Mouse (Mus musculus) C2C12 (cell line): ENCODE results near the gene Fndc7. TPM values are rescaled to one million over a fixed set of nuclear protein-coding genes. Genes with fewer than 3 reads are reported as not detected.
A peak's percentile ranks its signal among the peaks of the same experiment; 100 is the strongest.
"Not testable (repeated sequence)": the region's sequence is repeated elsewhere in the genome, so short reads cannot be mapped to it uniquely, and the experiment has no call there.

Experiments used
- H3K27me3 ChIP-seq: one replicate; pipeline ENCODE4 v1.6.1; 2011; ENCODE audit not compliant: control insufficient read depth, insufficient read depth, insufficient read length
- H3K36me3 ChIP-seq: one replicate; pipeline ENCODE4 v1.6.1; 2011; ENCODE audit not compliant: control insufficient read depth, insufficient read depth
- H3K4me3 ChIP-seq: one replicate; pipeline ENCODE4 v1.5.1; 2011; ENCODE audit warnings: mild to moderate bottlenecking, control low read depth; ENCODE audit not compliant: poor library complexity, insufficient read depth, severe bottlenecking
- H3K79me2 ChIP-seq: one replicate; pipeline ENCODE4 v1.6.1; 2011; ENCODE audit not compliant: control insufficient read depth, insufficient read depth
- H3K79me3 ChIP-seq: one replicate; pipeline ENCODE4 v1.6.1; 2011; ENCODE audit warnings: low read depth, control low read depth
- H3ac ChIP-seq: one replicate; pipeline ENCODE3; 2011; ENCODE audit warnings: low read depth; ENCODE audit not compliant: control insufficient read depth, insufficient read length
- CEBPB ChIP-seq: IDR thresholded peaks from one replicate; pipeline ENCODE4 v1.6.1; 2011; ENCODE audit warnings: low read depth, mild to moderate bottlenecking, control low read depth, moderate library complexity
- CTCF ChIP-seq: IDR thresholded peaks from one replicate; pipeline ENCODE4 v1.5.1; 2011; ENCODE audit not compliant: control insufficient read depth, insufficient read depth, insufficient read length
- FOSL1 ChIP-seq: IDR thresholded peaks from one replicate; pipeline ENCODE4 v1.8.0; 2011; ENCODE audit warnings: mild to moderate bottlenecking, low read length; ENCODE audit not compliant: poor library complexity, insufficient read depth, severe bottlenecking
- MAX ChIP-seq: IDR thresholded peaks from one replicate; pipeline ENCODE4 v1.6.1; 2011; ENCODE audit warnings: mild to moderate bottlenecking, control low read depth
- MYOD1 ChIP-seq: IDR thresholded peaks from one replicate; pipeline ENCODE4 v1.6.1; 2011; ENCODE audit warnings: low read depth; ENCODE audit not compliant: control insufficient read depth, insufficient read length
- MYOG ChIP-seq: IDR thresholded peaks from one replicate; pipeline ENCODE4 v1.6.1; 2011; ENCODE audit not compliant: control insufficient read depth, insufficient read length; ENCODE audit errors: extremely low read depth
- USF1 ChIP-seq: IDR thresholded peaks from one replicate; pipeline ENCODE4 v1.6.1; 2011; ENCODE audit warnings: low read depth, mild to moderate bottlenecking, control low read depth, moderate library complexity
- polyA plus RNA-seq: library from polyadenylated mRNA; unstranded; fragments of >200 nt; fragmentation: generic; extraction: Trizol; gene quantifications from one replicate; pipeline ENCODE4 v1.2.1, GENCODE M21; 2012; ENCODE audit warnings: missing spikeins

Gene Fndc7
- polyA plus RNA-seq, 1 experiment: 0.01 TPM

- Histone ChIP-seq H3K79me3 (no peaks in the 10 kb centered on the region), H3K4me3 (no peak overlapping the region), H3K79me2 (no peaks in the 10 kb centered on the region), H3K27me3 (no peaks in the 10 kb centered on the region), H3K36me3 (no peaks in the 10 kb centered on the region), H3ac (no peak overlapping the region)
- TF ChIP-seq FOSL1 (peak; percentile 66), USF1 (peak; percentile 73), MYOD1 (no peak)
These were observed 26.7 kb downstream of the Fndc7 start for GRCm38 (mm10) chr3:108863091-108863490.

GRCm38 (mm10) chr3:108862282-108862681, 27.5 kb downstream of the Fndc7 start:
- H3K79me2 ChIP-seq, H3K79me3 ChIP-seq, H3ac ChIP-seq, H3K4me3 ChIP-seq, H3K36me3 ChIP-seq, H3K27me3 ChIP-seq: not testable (repeated sequence)

GRCm38 (mm10) chr3:108860786-108861185, 29.0 kb downstream of the Fndc7 start:
- Histone ChIP-seq H3K79me2 (no peaks in the 10 kb centered on the region), H3ac (no peak overlapping the region), H3K4me3 (no peak overlapping the region), H3K79me3 (no peaks in the 10 kb centered on the region), H3K36me3 (no peaks in the 10 kb centered on the region), H3K27me3 (no peaks in the 10 kb centered on the region)
- TF ChIP-seq MAX (no peak), CTCF (no peak), CEBPB (peak; percentile 46), MYOD1 (no peak)

- Histone ChIP-seq H3K4me3 (no peak overlapping the region), H3K79me3 (no peaks in the 10 kb centered on the region), H3K27me3 (no peaks in the 10 kb centered on the region), H3ac (no peak overlapping the region), H3K79me2 (no peaks in the 10 kb centered on the region), H3K36me3 (no peaks in the 10 kb centered on the region)
- TF ChIP-seq CTCF (no peak), USF1 (no peak), CEBPB (peak; percentile 94)
These were observed 31.5 kb downstream of the Fndc7 start for GRCm38 (mm10) chr3:108858231-108858770.

- no peaks in the 10 kb centered on the region for H3K79me3 ChIP-seq
- no peak overlapping the region for H3K4me3 ChIP-seq
- H3K27me3 ChIP-seq: no peaks in the 10 kb centered on the region
- H3K36me3 ChIP-seq: no peaks in the 10 kb centered on the region
- H3K79me2 ChIP-seq: no peaks in the 10 kb centered on the region
- no peak overlapping the region for H3ac ChIP-seq
- TF ChIP-seq USF1 (no peak), CEBPB (no peak), CTCF (no peak), MYOD1 (no peak), MYOG (no peak), FOSL1 (no peak), MAX (no peak)
These were observed 32.1 kb downstream of the Fndc7 start for GRCm38 (mm10) chr3:108857714-108858113.

- Histone ChIP-seq H3K36me3 (no peaks in the 10 kb centered on the region), H3K79me2 (no peaks in the 10 kb centered on the region), H3K4me3 (no peak overlapping the region), H3K79me3 (no peaks in the 10 kb centered on the region), H3K27me3 (no peaks in the 10 kb centered on the region), H3ac (no peak overlapping the region)
- TF ChIP-seq CTCF (no peak), USF1 (no peak), CEBPB (no peak), MYOG (no peak), FOSL1 (no peak), MAX (no peak), MYOD1 (no peak)
These were observed 32.7 kb downstream of the Fndc7 start for GRCm38 (mm10) chr3:108857124-108857470.
